ENCODE assay signal across 12 mouse cellular contexts in genomic region chr6:104653518-104653917, GRCm38 (mm10).
"Had no signal": no experiment of that assay in that cellular context is flagged by ENCODE, and none has a peak within 500 bp of the region (broad histone marks: within the 10 kb centered on the region; RNA-seq: fewer than 3 reads in every experiment).

No protein-coding gene starts in this region.

- H3K4me3 ChIP-seq: kidney, embryonic 15.5 days; liver, embryonic 13.5 days; midbrain, embryonic 13.5 days had no signal

- H3K4me2 ChIP-seq: kidney, embryonic 15.5 days; liver, embryonic 13.5 days; midbrain, embryonic 13.5 days had no signal

- H3K9me3 ChIP-seq: kidney, embryonic 15.5 days; liver, embryonic 13.5 days; midbrain, embryonic 13.5 days had no signal

- H3K27ac ChIP-seq: kidney, embryonic 15.5 days; liver, embryonic 13.5 days; midbrain, embryonic 13.5 days had no signal

- H3K36me3 ChIP-seq: kidney, embryonic 15.5 days; liver, embryonic 13.5 days; midbrain, embryonic 13.5 days had no signal

- H3K27me3 ChIP-seq: kidney, embryonic 15.5 days; liver, embryonic 13.5 days; midbrain, embryonic 13.5 days had no signal

- H3K4me1 ChIP-seq: kidney, embryonic 15.5 days; liver, embryonic 13.5 days; midbrain, embryonic 13.5 days had no signal

- DNase-seq: kidney, adult 2 months; kidney, postnatal 14 days; liver; liver, embryonic 13.5 days; liver, postnatal 0 days; lung, postnatal 36 days; right cerebral cortex, postnatal 4 days; spleen, adult 18-20 months; thymus, postnatal 36 days had no signal

- H3K9ac ChIP-seq: kidney, embryonic 15.5 days; liver, embryonic 13.5 days; liver, postnatal 0 days; midbrain, embryonic 13.5 days had no signal

- ATAC-seq: intestine, embryonic 16.5 days; liver, postnatal 0 days; midbrain, embryonic 13.5 days had no signal
